Mouse (Mus musculus): ENCODE results near the gene Plxnc1.

GRCm38 (mm10) chr10:94825951-94826350 lies 118.7 kb downstream of the Plxnc1 start:
- TF ChIP-seq CHD2 (IDR thresholded peaks at IDR 0.05; ENCODE audit: low read depth, low read length) (no peak), HCFC1 (IDR thresholded peaks at IDR 0.05; ENCODE audit: borderline replicate concordance, insufficient read depth, low read length) (no peak), ZC3H11A (IDR thresholded peaks at IDR 0.05; ENCODE audit: borderline replicate concordance, low read depth, low read length) (no peak), MAFK (IDR thresholded peaks at IDR 0.05; ENCODE audit: insufficient read depth, low read depth, low read length) (no peak), ZNF384 (IDR thresholded peaks at IDR 0.05; ENCODE audit: low read depth, low read length) (no peak)
